Mouse (Mus musculus): ENCODE data around the gene Irf8. TPM values are rescaled to one million over a fixed set of nuclear protein-coding genes. Genes with fewer than 3 reads are reported as not detected.
"Not testable (repeated sequence)": the region's sequence is repeated elsewhere in the genome, so short reads cannot be mapped to it uniquely, and the experiment has no call there.

Irf8 gene
- polyA plus RNA-seq, 1 experiment = 1.8 TPM

- TF ChIP-seq POLR2A (IDR thresholded peaks at IDR 0.05; ENCODE audit: borderline replicate concordance, insufficient read depth, low read length) = no peak
- peak; percentile 94 for TF ChIP-seq CTCF (IDR thresholded peaks at IDR 0.05; ENCODE audit: borderline replicate concordance, insufficient read depth, low read depth, low read length)
- peak; percentile 48 to 66 for DNase-seq
- Histone ChIP-seq H3K4me1 (ENCODE audit: control insufficient read depth, insufficient read depth, low read length) (no peaks in the 10 kb centered on the region; the same call in 1 of the 2 replicates), H3K4me3 (replicated peaks; ENCODE audit: insufficient read depth, low read depth, low read length) (no peak overlapping the region), H3K27ac (ENCODE audit: insufficient read depth, low read length) (no peak overlapping the region), H3K27me3 (ENCODE audit: control insufficient read depth, insufficient read depth, low read length) (no peaks in the 10 kb centered on the region)
- 46% methylated on average over 9 of the region's 9 CpGs for WGBS
These were observed 59.9 kb downstream of the Irf8 start for GRCm38 (mm10) chr8:120795944-120796635.

- WGBS = 37% methylated on average over 9 of the region's 9 CpGs
- no peaks in the 10 kb centered on the region; the same call in 1 of the 2 replicates for H3K4me1 ChIP-seq (ENCODE audit: control insufficient read depth, insufficient read depth, low read length)
- H3K4me3 ChIP-seq (replicated peaks; ENCODE audit: insufficient read depth, low read depth, low read length) = no peak overlapping the region
- TF ChIP-seq CTCF (IDR thresholded peaks at IDR 0.05; ENCODE audit: borderline replicate concordance, insufficient read depth, low read depth, low read length) (no peak), POLR2A (IDR thresholded peaks at IDR 0.05; ENCODE audit: borderline replicate concordance, insufficient read depth, low read length) (no peak)
- no peaks in the 10 kb centered on the region for H3K27me3 ChIP-seq (ENCODE audit: control insufficient read depth, insufficient read depth, low read length)
- DNase-seq = no peak
- no peak overlapping the region for H3K27ac ChIP-seq (ENCODE audit: insufficient read depth, low read length)
These were observed 61.0 kb downstream of the Irf8 start for GRCm38 (mm10) chr8:120797019-120797727.

- Histone ChIP-seq H3K4me1 (ENCODE audit: control insufficient read depth, insufficient read depth, low read length) (no peaks in the 10 kb centered on the region; the same call in 1 of the 2 replicates), H3K27me3 (ENCODE audit: control insufficient read depth, insufficient read depth, low read length) (no peaks in the 10 kb centered on the region), H3K27ac (ENCODE audit: insufficient read depth, low read length) (no peak overlapping the region), H3K4me3 (replicated peaks; ENCODE audit: insufficient read depth, low read depth, low read length) (no peak overlapping the region)
- TF ChIP-seq POLR2A (IDR thresholded peaks at IDR 0.05; ENCODE audit: borderline replicate concordance, insufficient read depth, low read length) (no peak), CTCF (IDR thresholded peaks at IDR 0.05; ENCODE audit: borderline replicate concordance, insufficient read depth, low read depth, low read length) (peak; percentile 87)
- DNase-seq = peak; percentile 17 to 51
- WGBS = 5% methylated on average over 17 of the region's 17 CpGs
These were observed 64.2 kb downstream of the Irf8 start for GRCm38 (mm10) chr8:120800308-120800865.

- H3K27me3 ChIP-seq (ENCODE audit: control insufficient read depth, insufficient read depth, low read length); DNase-seq; H3K27ac ChIP-seq (ENCODE audit: insufficient read depth, low read length); H3K4me3 ChIP-seq (replicated peaks; ENCODE audit: insufficient read depth, low read depth, low read length); H3K4me1 ChIP-seq (ENCODE audit: control insufficient read depth, insufficient read depth, low read length): not testable (repeated sequence)
- WGBS = 58% methylated on average over 6 of the region's 6 CpGs
These were observed 67.7 kb downstream of the Irf8 start for GRCm38 (mm10) chr8:120803661-120804375.

GRCm38 (mm10) chr8:120804741-120805140 lies 68.6 kb downstream of the Irf8 start:
- no peak overlapping the region for H3K27ac ChIP-seq (ENCODE audit: insufficient read depth, low read length)
- no peak for DNase-seq
- 39% methylated on average over 3 of the region's 3 CpGs for WGBS
- no peak overlapping the region for H3K4me3 ChIP-seq (replicated peaks; ENCODE audit: insufficient read depth, low read depth, low read length)
- no peaks in the 10 kb centered on the region; the same call in 1 of the 2 replicates for H3K4me1 ChIP-seq (ENCODE audit: control insufficient read depth, insufficient read depth, low read length)
- no peaks in the 10 kb centered on the region for H3K27me3 ChIP-seq (ENCODE audit: control insufficient read depth, insufficient read depth, low read length)
- no peak for TF ChIP-seq POLR2A (IDR thresholded peaks at IDR 0.05; ENCODE audit: borderline replicate concordance, insufficient read depth, low read length)
- no peak for TF ChIP-seq CTCF (IDR thresholded peaks at IDR 0.05; ENCODE audit: borderline replicate concordance, insufficient read depth, low read depth, low read length)

Other genes with a start within 250 kb of the Irf8 start
- 2.1 and 2.5 TPM in 2 replicates for gene Gins2, start 147.1 kb upstream of the Irf8 start, polyA plus RNA-seq (2012; rRNA removed)
- gene 1190005I06Rik, start 88.7 kb upstream of the Irf8 start, polyA plus RNA-seq (2012; rRNA removed) = 8.1 and 8.2 TPM in 2 replicates
- 1.1 and 1.9 TPM in 2 replicates for gene Gm27021, start 68.3 kb upstream of the Irf8 start, polyA plus RNA-seq (2012; rRNA removed)
- gene Cox4i1, start 68.1 kb upstream of the Irf8 start, polyA plus RNA-seq (2012; rRNA removed) = 2,746 and 2,917 TPM in 2 replicates
- gene Emc8, start 67.8 kb upstream of the Irf8 start, polyA plus RNA-seq (2012; rRNA removed) = 65.3 and 67.5 TPM in 2 replicates